Mouse (Mus musculus) central nervous system, embryonic 11.5 days (tissue): ENCODE measurements around the gene Csf2rb. TPM values are rescaled to one million over a fixed set of nuclear protein-coding genes. Genes with fewer than 3 reads are reported as not detected.

Experiments used
- polyA plus RNA-seq: library from polyadenylated mRNA; depleted of rRNA; stranded (reverse); fragments of >200 nt; gene quantifications from 2 replicates; pipeline ENCODE4 v1.2.3, GENCODE M21; 2012; rRNA removed

Gene Csf2rb
- 2.2 and 3.5 TPM in 2 replicates for polyA plus RNA-seq

GRCm38 (mm10) chr15:78325671-78326339 lies at the start of gene Csf2rb:
Gene Csf2rb (plus strand): TSS chr15:78325752.

GRCm38 (mm10) chr15:78305341-78305933 lies 20.1 kb upstream of the Csf2rb start, which contains the start of gene Csf2rb2:
Gene Csf2rb2 (minus strand): TSS chr15:78305721.

GRCm38 (mm10) chr15:78395478-78395962 lies 70.0 kb downstream of the Csf2rb start, which contains the start of gene Tex33:
Gene Tex33 (minus strand): TSS chr15:78395912.

Other genes starting within 250 kb of the Csf2rb start
- gene Cacng2, start 205.7 kb upstream of the Csf2rb start, polyA plus RNA-seq: 1.4 TPM in 2 replicates
- gene Ift27, start 151.6 kb upstream of the Csf2rb start, polyA plus RNA-seq: 33.4 and 46.7 TPM in 2 replicates
- 0.15 and 0.19 TPM in 2 replicates for gene Pvalb, start 119.4 kb upstream of the Csf2rb start, polyA plus RNA-seq
- 4.8 and 12.2 TPM in 2 replicates for gene Ncf4, start 81.0 kb upstream of the Csf2rb start, polyA plus RNA-seq
- gene Csf2rb2, start 20.0 kb upstream of the Csf2rb start, polyA plus RNA-seq: 0.30 and 1.1 TPM in 2 replicates
- gene Tex33, start 70.2 kb downstream of the Csf2rb start, polyA plus RNA-seq: 0.07 TPM in 1 of 2 replicates, not detected in the other
- 8.8 and 9.3 TPM in 2 replicates for gene Tst, start 80.2 kb downstream of the Csf2rb start, polyA plus RNA-seq
- 39.8 and 53.5 TPM in 2 replicates for gene Mpst, start 80.7 kb downstream of the Csf2rb start, polyA plus RNA-seq
- 119 and 137 TPM in 2 replicates for gene Kctd17, start 102.8 kb downstream of the Csf2rb start, polyA plus RNA-seq
- 0.27 and 0.84 TPM in 2 replicates for gene Tmprss6, start 142.9 kb downstream of the Csf2rb start, polyA plus RNA-seq
- gene Il2rb, start 169.5 kb downstream of the Csf2rb start, polyA plus RNA-seq: 0.04 and 0.07 TPM in 2 replicates
- gene C1qtnf6, start 205.7 kb downstream of the Csf2rb start, polyA plus RNA-seq: 9.8 and 20.4 TPM in 2 replicates
- 0.14 and 0.16 TPM in 2 replicates for gene Sstr3, start 218.9 kb downstream of the Csf2rb start, polyA plus RNA-seq
- 9.5 and 42.8 TPM in 2 replicates for gene Rac2, start 247.0 kb downstream of the Csf2rb start, polyA plus RNA-seq